Mouse (Mus musculus) forebrain, embryonic 16.5 days (tissue): Measurements from ENCODE around the gene C87436. TPM values are rescaled to one million over a fixed set of nuclear protein-coding genes. Genes with fewer than 3 reads are reported as not detected.

ENCODE experiments used
- ATAC-seq: fragments of 200-750 bp; cut with Nextera tagmentation; 2 replicates; pipeline ENCODE4 v1.8.0; 2017; ENCODE audit warnings: mild to moderate bottlenecking, moderate library complexity
- H3K27ac ChIP-seq: fragments of 300-500 bp; sonication (generic); 2 replicates; pipeline ENCODE4 v1.5.1; 2014; ENCODE audit warnings: low read length, control low read depth
- H3K27me3 ChIP-seq: fragments of 300-500 bp; sonication (generic); replicated peaks from 2 replicates; pipeline ENCODE4 v1.6.1; 2014; ENCODE audit warnings: low read length; ENCODE audit not compliant: control insufficient read depth, insufficient read depth
- H3K36me3 ChIP-seq: fragments of 300-500 bp; sonication (generic); 2 replicates; pipeline ENCODE4 v1.6.1; 2014; ENCODE audit not compliant: control insufficient read depth, insufficient read depth
- H3K4me1 ChIP-seq: fragments of 300-500 bp; sonication (generic); replicated peaks from 2 replicates; pipeline ENCODE4 v1.6.1; 2014; ENCODE audit warnings: low read length; ENCODE audit not compliant: control insufficient read depth, insufficient read depth
- H3K4me2 ChIP-seq: fragments of 300-500 bp; sonication (generic); 2 replicates; pipeline ENCODE4 v1.6.1; 2014; ENCODE audit warnings: mild to moderate bottlenecking, low read length, control low read depth
- H3K4me3 ChIP-seq: fragments of 300-500 bp; sonication (generic); replicated peaks from 2 replicates; pipeline ENCODE4 v1.5.1; 2014; ENCODE audit warnings: mild to moderate bottlenecking, low read length, control low read depth
- H3K9ac ChIP-seq: fragments of 300-500 bp; sonication (generic); replicated peaks from 2 replicates; pipeline ENCODE4 v1.6.1; 2014; ENCODE audit warnings: low read depth, low read length, control low read depth
- H3K9me3 ChIP-seq: fragments of 300-500 bp; sonication (generic); 2 replicates; pipeline ENCODE4 v1.6.1; 2016; ENCODE audit warnings: low read length; ENCODE audit not compliant: control insufficient read depth
- WGBS: fragments of 180-500 bp; shearing (Covaris S2); extraction: QIAGEN DNeasy Blood & Tissue Kit; methylation state at CpG from one replicate; pipeline ENCODE4 v1.1.7; 2014; 5-methylcytosine and 5-hydroxymethylcytosine counted together
- polyA plus RNA-seq: library from polyadenylated mRNA; unstranded; fragments of >200 nt; fragmentation: Nextera tagmentation; extraction: Ambion mirVana; gene quantifications from 2 replicates; pipeline ENCODE4 v1.2.1, GENCODE M21; 2015

C87436 gene
- polyA plus RNA-seq, 1 experiment from 2014 or later, result 34.2 TPM

DNA sequence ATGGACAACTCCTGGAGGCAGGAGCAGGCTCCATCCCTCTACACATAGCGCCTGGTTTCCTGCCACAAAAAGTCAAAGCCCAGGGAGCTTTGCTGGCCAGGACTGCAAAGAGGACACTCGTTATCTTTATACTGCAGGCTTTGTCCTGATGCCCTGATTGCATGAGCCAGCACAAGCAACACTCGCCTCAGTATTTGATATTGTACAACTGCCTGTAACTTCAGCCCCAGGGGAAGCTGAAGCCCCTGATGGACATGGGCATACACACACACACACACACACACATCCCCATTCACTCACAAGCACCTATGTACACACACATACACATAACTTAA, 71.7 kb downstream of the C87436 start:
- Histone ChIP-seq H3K9ac (no peak overlapping the region), H3K4me2 (no peak overlapping the region), H3K4me1 (no peaks in the 10 kb centered on the region), H3K4me3 (no peak overlapping the region), H3K36me3 (no peaks in the 10 kb centered on the region), H3K27ac (no peak overlapping the region), H3K9me3 (no peaks in the 10 kb centered on the region), H3K27me3 (no peaks in the 10 kb centered on the region)
- ATAC-seq, result no peak
- WGBS, result 42% methylated on average over 3 of the region's 3 CpGs

DNA sequence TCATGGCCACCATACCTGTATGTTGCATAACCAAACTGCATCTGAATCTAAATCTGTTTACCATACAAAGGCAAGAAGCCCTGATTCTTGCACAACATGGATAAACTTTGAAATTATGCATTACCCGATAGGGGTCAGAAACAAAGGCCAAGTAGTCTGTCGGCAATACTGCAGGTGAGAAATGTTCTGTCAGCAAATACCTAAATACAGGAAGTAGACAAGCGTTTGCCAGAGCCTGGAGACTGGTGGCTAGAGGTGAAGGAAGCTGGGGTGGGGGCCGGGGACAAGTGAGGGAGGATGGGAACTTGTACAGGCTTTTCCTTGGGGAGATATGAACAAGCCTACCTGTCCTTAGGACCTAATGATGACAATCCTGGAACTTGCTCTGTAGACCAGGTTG, 72.8 kb downstream of the C87436 start:
- Histone ChIP-seq H3K36me3 (no peaks in the 10 kb centered on the region), H3K4me3 (no peak overlapping the region), H3K9me3 (no peaks in the 10 kb centered on the region), H3K4me1 (no peaks in the 10 kb centered on the region), H3K27ac (no peak overlapping the region), H3K9ac (no peak overlapping the region), H3K4me2 (no peak overlapping the region), H3K27me3 (no peaks in the 10 kb centered on the region)
- 81% methylated on average over 4 of the region's 4 CpGs for WGBS
- ATAC-seq, result no peak

DNA sequence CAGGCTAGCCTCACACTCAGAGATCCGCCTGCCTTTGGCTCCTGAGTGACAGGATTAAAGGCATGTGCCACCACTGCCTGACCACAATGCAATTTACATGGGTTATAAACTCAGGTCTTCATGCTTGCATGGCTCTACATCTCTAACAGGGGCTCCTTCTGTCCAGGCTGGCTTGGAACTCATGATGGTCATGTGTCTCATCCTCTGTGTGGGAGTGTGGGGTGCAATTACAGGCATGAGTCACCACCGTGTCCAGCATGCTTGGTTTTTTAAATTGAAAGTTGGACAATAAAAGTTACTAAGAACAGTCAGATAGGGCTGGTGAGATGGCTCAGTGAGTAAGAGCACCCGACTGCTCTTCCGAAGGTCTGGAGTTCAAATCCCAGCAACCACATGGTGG, 75.1 kb downstream of the C87436 start:
- no peaks in the 10 kb centered on the region for H3K27me3 ChIP-seq
- no peaks in the 10 kb centered on the region for H3K4me1 ChIP-seq
- H3K36me3 ChIP-seq, result no peaks in the 10 kb centered on the region
- no peak overlapping the region for H3K4me3 ChIP-seq
- WGBS, result 97% methylated on average over 4 of the region's 4 CpGs
- ATAC-seq, result no peak
- no peak overlapping the region for H3K4me2 ChIP-seq
- H3K27ac ChIP-seq, result no peak overlapping the region
- no peak overlapping the region for H3K9ac ChIP-seq
- no peaks in the 10 kb centered on the region for H3K9me3 ChIP-seq

DNA sequence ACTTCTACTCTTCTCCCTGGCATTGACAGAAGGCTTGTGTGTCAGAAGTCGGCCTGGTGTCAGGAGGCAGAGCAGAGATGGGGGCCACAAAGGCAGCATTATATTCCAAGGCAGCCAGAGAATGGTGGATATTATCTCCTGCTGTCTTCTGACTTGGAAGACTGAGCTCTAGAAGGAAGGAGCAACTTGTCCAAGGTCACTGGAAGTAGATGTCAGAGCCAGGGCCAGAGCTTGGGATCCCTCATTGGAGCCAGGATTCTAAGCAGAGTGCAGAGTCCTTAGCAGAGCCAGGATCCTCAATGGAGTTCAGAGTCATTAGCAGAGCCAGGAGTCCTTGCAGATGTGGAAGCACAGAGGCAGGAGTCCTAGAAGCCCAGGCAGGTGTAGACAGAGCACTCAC, 77.8 kb downstream of the C87436 start:
- 86% methylated on average over 1 of the region's 1 CpGs for WGBS

DNA sequence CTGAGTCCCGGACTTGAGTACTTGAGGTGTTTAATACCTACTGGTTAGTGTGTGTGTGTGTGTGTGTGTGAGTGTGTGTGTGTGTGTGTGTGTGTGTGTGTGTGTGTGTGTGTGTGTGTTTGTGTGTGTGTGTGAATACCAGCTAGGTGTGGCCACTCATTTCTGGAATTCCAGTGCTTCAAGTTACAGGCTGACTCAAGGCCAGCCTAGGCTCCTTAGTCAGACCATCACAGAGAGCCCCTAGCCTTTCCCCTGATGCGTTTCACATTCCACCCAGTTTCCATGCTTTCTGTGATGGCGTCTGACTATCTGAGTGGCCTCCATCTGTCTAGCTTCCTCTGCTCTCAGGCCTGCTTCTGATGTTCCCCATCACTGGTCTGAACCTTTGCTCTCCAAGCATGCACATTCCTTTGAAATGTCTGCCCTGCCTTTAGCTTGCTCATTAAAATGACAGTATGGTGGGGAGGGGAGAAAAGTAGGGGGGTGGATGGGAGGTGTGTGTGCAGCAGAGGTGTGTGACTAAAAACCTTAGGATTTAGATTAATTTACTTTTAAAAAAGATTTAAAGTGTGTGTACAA, 81.7 kb downstream of the C87436 start:
- no peak for ATAC-seq
- Histone ChIP-seq H3K4me2 (no peak overlapping the region), H3K9me3 (no peaks in the 10 kb centered on the region), H3K27ac (no peak overlapping the region), H3K4me3 (no peak overlapping the region), H3K9ac (no peak overlapping the region), H3K27me3 (no peaks in the 10 kb centered on the region), H3K36me3 (peaks cover 7% of the 10 kb centered on the region), H3K4me1 (peaks cover 15% of the 10 kb centered on the region)
- WGBS, result 88% methylated on average over 3 of the region's 3 CpGs

More for the DNA sequence above, 77.8 kb downstream of the C87436 start:
- Histone ChIP-seq H3K9me3 (no peaks in the 10 kb centered on the region), H3K4me3 (no peak overlapping the region), H3K27ac (no peak overlapping the region), H3K27me3 (no peaks in the 10 kb centered on the region), H3K36me3 (peaks cover under 1% of the 10 kb centered on the region; the same call in 1 of the 2 replicates), H3K4me2 (no peak overlapping the region), H3K9ac (no peak overlapping the region), H3K4me1 (no peaks in the 10 kb centered on the region)
- no peak for ATAC-seq

DNA sequence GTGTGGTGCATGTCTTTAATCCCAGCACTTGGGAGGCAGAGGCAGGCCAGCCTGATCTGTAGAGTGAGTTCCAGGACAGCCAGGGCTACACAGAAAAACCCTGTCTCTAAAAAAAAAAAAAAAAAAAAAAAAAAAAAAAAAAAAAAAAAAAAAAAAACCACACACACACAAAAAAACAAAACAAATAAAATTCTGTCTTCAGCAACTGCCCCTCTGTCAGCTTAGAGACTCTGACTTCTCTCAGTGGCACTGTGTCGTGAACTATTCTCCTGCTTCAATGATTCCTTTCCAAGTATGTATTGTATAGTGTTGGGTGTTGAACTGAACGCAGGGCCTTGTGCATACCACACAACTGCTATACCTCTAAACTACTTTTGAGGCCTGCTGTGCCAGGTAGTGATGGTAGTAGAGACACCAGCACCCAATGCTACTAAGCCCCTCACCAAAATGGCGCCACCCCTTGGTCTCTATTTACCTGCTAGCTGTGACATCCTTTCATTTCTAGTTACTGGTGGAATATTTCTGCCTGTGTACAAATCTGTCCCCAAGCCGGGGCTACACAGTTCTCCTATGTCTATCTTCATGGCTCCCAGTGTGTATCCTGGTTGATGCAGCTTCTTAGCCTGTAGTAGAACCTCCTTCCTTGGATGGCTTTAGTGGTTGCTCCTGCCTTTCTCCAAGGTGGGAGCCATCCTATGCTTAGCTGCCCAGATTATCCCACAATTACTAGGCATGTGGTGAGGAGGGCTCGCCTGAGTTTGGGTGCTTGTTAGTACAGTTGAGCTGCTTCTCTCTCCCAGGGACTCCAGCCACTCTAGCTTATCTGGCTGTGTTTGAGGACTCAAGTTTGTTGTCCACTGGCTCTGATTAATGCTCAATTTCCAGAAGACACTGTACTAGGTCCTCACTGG, 84.1 kb downstream of the C87436 start:
- 83% methylated on average over 5 of the region's 5 CpGs for WGBS
- H3K4me3 ChIP-seq, result no peak overlapping the region
- H3K4me2 ChIP-seq, result peak overlapping the region; percentile 55
- H3K36me3 ChIP-seq, result peaks cover 7% of the 10 kb centered on the region
- no peak overlapping the region for H3K9ac ChIP-seq
- no peak overlapping the region; the same call in 1 of the 2 replicates for H3K27ac ChIP-seq
- peaks cover 16% of the 10 kb centered on the region for H3K4me1 ChIP-seq
- no peak for ATAC-seq
- no peaks in the 10 kb centered on the region for H3K27me3 ChIP-seq
- no peaks in the 10 kb centered on the region for H3K9me3 ChIP-seq

Other genes with a start within 250 kb of the C87436 start
- 14.6 and 19.7 TPM in 2 replicates for gene Tgfa, start 243.2 kb upstream of the C87436 start, polyA plus RNA-seq
- 128 TPM in 2 replicates for gene Fam136a, start 72.7 kb upstream of the C87436 start, polyA plus RNA-seq
- gene Snrpg, start 67.1 kb upstream of the C87436 start, polyA plus RNA-seq, result 420 and 457 TPM in 2 replicates
- gene Pcyox1, start 41.2 kb upstream of the C87436 start, polyA plus RNA-seq, result 104 and 119 TPM in 2 replicates
- 370 and 414 TPM in 2 replicates for gene Tia1, start 34.2 kb upstream of the C87436 start, polyA plus RNA-seq
- not detected in 2 replicates for gene Gm44790, start 11.7 kb upstream of the C87436 start, polyA plus RNA-seq
- 256 and 326 TPM in 2 replicates for gene Pcbp1, start 87.9 kb downstream of the C87436 start, polyA plus RNA-seq
- gene Asprv1, start 189.8 kb downstream of the C87436 start, polyA plus RNA-seq, result 0.92 and 1.6 TPM in 2 replicates
- gene Mxd1, start 230.8 kb downstream of the C87436 start, polyA plus RNA-seq, result 21.6 and 23.2 TPM in 2 replicates
- 103 and 106 TPM in 2 replicates for gene Snrnp27, start 246.1 kb downstream of the C87436 start, polyA plus RNA-seq